Mouse (Mus musculus): ENCODE measurements around the gene Sft2d1.

- TF ChIP-seq POLR2A (IDR thresholded peaks at IDR 0.05; ENCODE audit: control insufficient read depth in 1 of 2, insufficient read depth in 1 of 2, low read depth in 1 of 2, low read length in 2 of 2, poor library complexity in 1 of 2) (no peak), CTCF (IDR thresholded peaks at IDR 0.05 in 2 of 3, conservative IDR thresholded peaks at IDR 0.05 in 1 of 3; ENCODE audit: control insufficient read depth in 1 of 3, insufficient read depth in 1 of 3, low read depth in 2 of 3, low read length in 3 of 3, poor library complexity in 1 of 3, severe bottlenecking in 1 of 3) (no peak), MAFK (IDR thresholded peaks at IDR 0.05; ENCODE audit: borderline replicate concordance, low read depth, low read length) (no peak), ETS1 (IDR thresholded peaks at IDR 0.05; ENCODE audit: low read depth, low read length) (no peak)
Observed at GRCm38 (mm10) chr17:8297746-8298145, 13.2 kb upstream of the Sft2d1 start.

Measured in MEL (cell line).